29 mouse cellular contexts compared by ENCODE assay signal in genomic region chr19:9039266-9039665, GRCm38 (mm10). TPM values are rescaled to one million over a fixed set of nuclear protein-coding genes. Genes with fewer than 3 reads are reported as not detected.
DNase-seq lines count a peak whose midpoint lies in the region; ATAC-seq and TF ChIP-seq lines count a peak whose summit lies in the region.
"Had no signal": no experiment of that assay in that cellular context is flagged by ENCODE, and none has a peak within 500 bp of the region (broad histone marks: within the 10 kb centered on the region; RNA-seq: fewer than 3 reads in every experiment).

No protein-coding gene starts in this region.

- intact Hi-C loops in gastrocnemius, adult 2 months (cut with DNase I) = no loop called here

- no peaks in the 10 kb centered on the region for H3K27me3 ChIP-seq in stomach, embryonic 16.5 days (ENCODE audit: control insufficient read depth, insufficient read depth, low read length)
- no peaks in the 10 kb centered on the region for H3K27me3 ChIP-seq in stomach, postnatal 0 days (ENCODE audit: control insufficient read depth, insufficient read depth, low read length)
- no peaks in the 10 kb centered on the region for H3K27me3 ChIP-seq in small intestine, adult 2 months (ENCODE audit: control insufficient read depth, insufficient read depth, low read length)
- no peaks in the 10 kb centered on the region for H3K27me3 ChIP-seq in limb, embryonic 10.5 days (ENCODE audit: low read depth, poor library complexity, severe bottlenecking)
- H3K27me3 ChIP-seq: forebrain, embryonic 13.5 days; heart, embryonic 12.5 days; heart, embryonic 15.5 days; hindbrain, embryonic 13.5 days had no signal

- TF ChIP-seq EP300 in stomach, postnatal 0 days (optimal IDR thresholded peaks at IDR 0.05) = no peak

- no peak for TF ChIP-seq POLR2A in small intestine, adult 2 months (IDR thresholded peaks at IDR 0.05; ENCODE audit: low read depth, low read length)

- H3K4me3 ChIP-seq in gastrocnemius, adult 2 months = no peak overlapping the region
- H3K4me3 ChIP-seq in stomach, embryonic 16.5 days (replicated peaks; ENCODE audit: low read length) = no peak overlapping the region
- H3K4me3 ChIP-seq in stomach, postnatal 0 days (ENCODE audit: low read depth, low read length) = no peak overlapping the region
- no peak overlapping the region for H3K4me3 ChIP-seq in small intestine, adult 2 months (ENCODE audit: low read depth, low read length)
- H3K4me3 ChIP-seq in limb, embryonic 10.5 days = no peak overlapping the region
- H3K4me3 ChIP-seq: forebrain, embryonic 10.5 days; forebrain, embryonic 13.5 days; heart, embryonic 12.5 days; heart, embryonic 15.5 days; hindbrain, embryonic 10.5 days; hindbrain, embryonic 13.5 days had no signal

- H3K4me2 ChIP-seq in stomach, embryonic 16.5 days (ENCODE audit: low read depth, low read length) = no peak overlapping the region
- no peak overlapping the region for H3K4me2 ChIP-seq in stomach, postnatal 0 days (replicated peaks; ENCODE audit: low read depth)
- H3K4me2 ChIP-seq: forebrain, embryonic 13.5 days; heart, embryonic 12.5 days; heart, embryonic 15.5 days; hindbrain, embryonic 13.5 days had no signal

- H3K9ac ChIP-seq in stomach, embryonic 16.5 days (ENCODE audit: low read length) = no peak overlapping the region
- H3K9ac ChIP-seq in stomach, postnatal 0 days (ENCODE audit: low read length) = no peak overlapping the region
- H3K9ac ChIP-seq: forebrain, embryonic 13.5 days; heart, embryonic 12.5 days; heart, embryonic 15.5 days; hindbrain, embryonic 13.5 days had no signal

- H3K4me1 ChIP-seq in stomach, embryonic 16.5 days (ENCODE audit: control insufficient read depth, insufficient read depth, low read length) = 0 out of 2 replicates have a peak, but pooled peaks cover 5% of the 10 kb centered on the region
- H3K4me1 ChIP-seq in stomach, postnatal 0 days (replicated peaks; ENCODE audit: control insufficient read depth, insufficient read depth) = no peaks in the 10 kb centered on the region
- peaks cover 17% of the 10 kb centered on the region for H3K4me1 ChIP-seq in small intestine, adult 2 months (ENCODE audit: control insufficient read depth, insufficient read depth, insufficient read length, low read length)
- no peaks in the 10 kb centered on the region for H3K4me1 ChIP-seq in limb, embryonic 10.5 days
- H3K4me1 ChIP-seq: forebrain, embryonic 10.5 days; forebrain, embryonic 13.5 days; hindbrain, embryonic 10.5 days; hindbrain, embryonic 13.5 days had no signal

- no peak for TF ChIP-seq CTCF in gastrocnemius, adult 2 months (IDR thresholded peaks at IDR 0.05)
- TF ChIP-seq CTCF in stomach, postnatal 0 days (IDR thresholded peaks at IDR 0.05; ENCODE audit: low read depth) = no peak
- TF ChIP-seq CTCF in small intestine, adult 2 months (IDR thresholded peaks at IDR 0.05; ENCODE audit: extremely low read depth, insufficient read length, insufficient replicate concordance, low read depth, low read length) = no peak

- no peaks in the 10 kb centered on the region for H3K36me3 ChIP-seq in stomach, embryonic 16.5 days (ENCODE audit: control insufficient read depth, insufficient read depth, low read length)
- no peaks in the 10 kb centered on the region for H3K36me3 ChIP-seq in stomach, postnatal 0 days (ENCODE audit: control insufficient read depth, insufficient read depth, low read length)
- no peaks in the 10 kb centered on the region for H3K36me3 ChIP-seq in small intestine, adult 2 months (ENCODE audit: control insufficient read depth, insufficient read depth, low read length)
- no peaks in the 10 kb centered on the region for H3K36me3 ChIP-seq in limb, embryonic 10.5 days
- H3K36me3 ChIP-seq: forebrain, embryonic 10.5 days; heart, embryonic 12.5 days; heart, embryonic 15.5 days; hindbrain, embryonic 10.5 days; hindbrain, embryonic 13.5 days had no signal

- no peak for DNase-seq in gastrocnemius, adult 2 months
- DNase-seq in gastrocnemius, postnatal 4 days (ENCODE audit: low spot score in 2 of 2) = no peak
- no peak for DNase-seq in stomach, postnatal 0 days (ENCODE audit: low spot score)
- no peak for DNase-seq in layer of hippocampus, postnatal 36 days
- DNase-seq in limb, embryonic 10.5 days (ENCODE audit: low spot score) = no peak
- DNase-seq: adrenal gland, adult 8-10 months; adrenal gland, postnatal 25 days; cerebellum, adult 11-12 months; cerebellum, adult 8-10 months; cerebellum, postnatal 14 days; gastrocnemius, postnatal 14 days; heart, adult 18-20 months; heart, postnatal 10 days; heart, postnatal 36 days had no signal

- H3K27ac ChIP-seq in gastrocnemius, adult 2 months = peak overlapping the region; percentile 75
- H3K27ac ChIP-seq in stomach, embryonic 16.5 days (ENCODE audit: low read length) = peak overlapping the region; percentile 5; the same call in 1 of the 2 replicates
- H3K27ac ChIP-seq in stomach, postnatal 0 days (replicated peaks) = no peak overlapping the region
- peak overlapping the region; percentile 74 for H3K27ac ChIP-seq in small intestine, adult 2 months (ENCODE audit: insufficient read depth, low read depth, low read length)
- no peak overlapping the region for H3K27ac ChIP-seq in limb, embryonic 10.5 days
- H3K27ac ChIP-seq: forebrain, embryonic 10.5 days; forebrain, embryonic 13.5 days; heart, embryonic 15.5 days; hindbrain, embryonic 10.5 days; hindbrain, embryonic 13.5 days had no signal

- no peaks in the 10 kb centered on the region for H3K9me3 ChIP-seq in stomach, embryonic 16.5 days (replicated peaks; ENCODE audit: control insufficient read depth, low read length)
- H3K9me3 ChIP-seq in stomach, postnatal 0 days (ENCODE audit: control insufficient read depth, low read length) = no peaks in the 10 kb centered on the region
- H3K9me3 ChIP-seq in limb, embryonic 10.5 days (replicated peaks) = no peaks in the 10 kb centered on the region
- H3K9me3 ChIP-seq: forebrain, embryonic 10.5 days; forebrain, embryonic 13.5 days; heart, embryonic 12.5 days; heart, embryonic 15.5 days; hindbrain, embryonic 10.5 days; hindbrain, embryonic 13.5 days had no signal

- WGBS in stomach, embryonic 16.5 days = 64% methylated on average over 4 of the region's 4 CpGs
- 71% methylated on average over 4 of the region's 4 CpGs for WGBS in stomach, postnatal 0 days
- 39% methylated on average over 4 of the region's 4 CpGs for WGBS in small intestine, adult 2 months
- WGBS in limb, embryonic 10.5 days = 76% methylated on average over 4 of the region's 4 CpGs

- ATAC-seq in stomach, embryonic 16.5 days (ENCODE audit: insufficient read depth, low FRiP score) = no peak
- ATAC-seq in stomach, postnatal 0 days (ENCODE audit: low FRiP score, low TSS enrichment) = no peak
- ATAC-seq: activated CD4-positive, CD25-positive, alpha-beta regulatory T cell, adult 4 months; forebrain, embryonic 13.5 days; forebrain, embryonic 16.5 days had no signal

RNA-seq across cellular contexts. Expression of gene Scgb1a1, which starts 48.5 kb away (rescaled TPM):
- total RNA-seq in gastrocnemius, adult 2 months (2021) = not detected
- total RNA-seq in gastrocnemius, postnatal 4 days (2021) = 1 to 10 TPM; 1.7 to 5.3 TPM
- 0.75 and 1.3 TPM in 2 replicates for polyA plus RNA-seq in stomach, embryonic 16.5 days (2015; fragmentation: Nextera tagmentation; extraction: Ambion mirVana)
- polyA plus RNA-seq in stomach, postnatal 0 days (2015; fragmentation: Nextera tagmentation; extraction: Ambion mirVana) = 10.8 and 12.6 TPM in 2 replicates
- 0.30 and 3.7 TPM in 2 replicates for polyA plus RNA-seq in small intestine, adult 2 months (2012; rRNA removed)
- not detected for total RNA-seq in layer of hippocampus, postnatal 36 days (2021)
- not detected in 2 replicates for polyA plus RNA-seq in limb, embryonic 10.5 days (2016; fragmentation: Nextera tagmentation; extraction: Ambion mirVana)
- total RNA-seq: adrenal gland, postnatal 25 days; ES-E14; gastrocnemius, adult 18-20 months; gastrocnemius, postnatal 14 days; heart, postnatal 36 days had no signal
- polyA plus RNA-seq: activated CD4-positive, CD25-positive, alpha-beta regulatory T cell, adult 4 months; brain, embryonic 14.5 days; embryonic facial prominence, embryonic 11.5 days; embryonic facial prominence, embryonic 14.5 days; forebrain, embryonic 10.5 days; forebrain, embryonic 13.5 days; forebrain, embryonic 16.5 days; heart, embryonic 12.5 days; hindbrain, embryonic 10.5 days; hindbrain, embryonic 13.5 days had no signal

RNA-seq across cellular contexts. Expression of gene Ahnak, which starts 50.2 kb away (rescaled TPM):
- total RNA-seq in gastrocnemius, adult 2 months (2021) = 100 to 1,000 TPM; 212 to 217 TPM
- total RNA-seq in gastrocnemius, postnatal 4 days (2021) = 100 to 1,000 TPM; 377 to 414 TPM
- 46.4 and 48.3 TPM in 2 replicates for polyA plus RNA-seq in stomach, embryonic 16.5 days (2015; fragmentation: Nextera tagmentation; extraction: Ambion mirVana)
- 86.6 and 103 TPM in 2 replicates for polyA plus RNA-seq in stomach, postnatal 0 days (2015; fragmentation: Nextera tagmentation; extraction: Ambion mirVana)
- polyA plus RNA-seq in small intestine, adult 2 months (2012; rRNA removed) = 5.1 and 14.7 TPM in 2 replicates
- total RNA-seq in layer of hippocampus, postnatal 36 days (2021) = 10 to 100 TPM; 14.5 to 24.0 TPM
- 5.3 and 8.9 TPM in 2 replicates for polyA plus RNA-seq in limb, embryonic 10.5 days (2016; fragmentation: Nextera tagmentation; extraction: Ambion mirVana)

Comparison
In these comparisons a context has a peak if more than half of its experiments do, and no peak if none do; other contexts are left out.
1. H3K27ac ChIP-seq: peak in gastrocnemius, adult 2 months (single experiment), stomach, embryonic 16.5 days (single experiment) and small intestine, adult 2 months (single experiment); none in stomach, postnatal 0 days (single experiment) and limb, embryonic 10.5 days (single experiment).